Mouse (Mus musculus): ENCODE measurements around the gene Spta1. TPM values are rescaled to one million over a fixed set of nuclear protein-coding genes. Genes with fewer than 3 reads are reported as not detected.

The Spta1 gene
- polyA plus RNA-seq (2021; fragmentation: Nextera tagmentation), result not detected in 2 replicates
- long read RNA-seq, experiment 1, result 0 reads
- long read RNA-seq, experiment 2, result 0 reads

GRCm38 (mm10) chr1:174172605-174173004, at the start of gene Spta1:
TSS of gene Spta1 (plus strand) at chr1:174172776.

DNA sequence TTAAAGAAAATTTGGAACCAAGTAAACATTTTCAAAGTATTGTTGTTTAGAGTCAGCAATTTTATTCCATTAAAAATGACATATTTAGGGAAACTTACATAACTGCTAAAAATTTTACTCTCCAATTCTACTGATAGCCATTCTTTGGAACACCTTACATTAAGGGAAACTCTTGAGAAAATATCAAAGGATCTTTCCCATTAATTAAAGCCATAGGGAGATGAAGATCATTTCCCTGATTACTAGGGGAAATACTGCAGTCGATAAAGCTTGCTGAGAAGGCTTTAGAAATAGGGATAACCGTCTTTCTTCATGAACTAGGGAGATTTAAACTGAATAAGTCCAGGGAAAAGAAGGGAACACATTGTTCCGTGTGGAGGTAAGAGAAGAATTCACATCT, 41.4 kb upstream of the Spta1 start, which contains the start of gene Olfr424:
Gene Olfr424 (plus strand): TSS at position 301 of the 400 bp plus-strand sequence.

GRCm38 (mm10) chr1:174155333-174155732, 17.2 kb upstream of the Spta1 start, which contains the start of gene Olfr420:
TSS of gene Olfr420 (plus strand) at chr1:174155633.

DNA sequence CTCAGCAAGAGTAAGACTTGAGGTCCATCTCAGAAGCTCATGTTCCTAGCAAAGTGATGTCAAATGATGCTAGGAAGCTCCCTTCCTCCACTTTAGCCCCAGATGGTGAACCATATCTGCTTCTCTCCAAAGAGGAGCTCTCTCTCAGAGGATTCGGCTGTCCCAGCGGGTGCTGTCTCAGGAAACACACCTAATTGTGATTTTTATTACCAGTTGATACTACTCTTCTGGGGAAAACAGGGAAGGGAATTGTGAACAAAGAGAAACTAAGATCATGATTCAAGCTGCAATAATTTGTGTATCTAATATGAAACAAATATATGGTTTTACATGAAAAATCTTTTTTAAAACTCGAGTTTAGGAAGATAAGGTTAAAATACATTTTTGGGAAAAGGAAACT, 79.4 kb downstream of the Spta1 start, which contains the start of gene Olfr419:
Gene Olfr419 (minus strand): TSS at position 101 of the 400 bp plus-strand sequence.

Other genes with a start within 250 kb of the Spta1 start
- 1.7 and 1.8 TPM in 2 replicates for gene Mndal, start 230.3 kb upstream of the Spta1 start, polyA plus RNA-seq (2021; fragmentation: Nextera tagmentation)
- gene Ifi203, start 230.1 kb upstream of the Spta1 start, polyA plus RNA-seq (2021; fragmentation: Nextera tagmentation), result 0.74 and 0.90 TPM in 2 replicates
- 0.10 TPM in 1 of 2 replicates, not detected in the other for gene Ifi202b, start 190.0 kb upstream of the Spta1 start, polyA plus RNA-seq (2021; fragmentation: Nextera tagmentation)
- not detected in 2 replicates for gene Ifi205, start 141.0 kb upstream of the Spta1 start, polyA plus RNA-seq (2021; fragmentation: Nextera tagmentation)
- gene Olfr433, start 132.1 kb upstream of the Spta1 start, polyA plus RNA-seq (2021; fragmentation: Nextera tagmentation), result not detected in 2 replicates
- gene Olfr432, start 123.6 kb upstream of the Spta1 start, polyA plus RNA-seq (2021; fragmentation: Nextera tagmentation), result not detected in 2 replicates
- not detected in 2 replicates for gene Olfr430, start 106.2 kb upstream of the Spta1 start, polyA plus RNA-seq (2021; fragmentation: Nextera tagmentation)
- gene Olfr429, start 88.4 kb upstream of the Spta1 start, polyA plus RNA-seq (2021; fragmentation: Nextera tagmentation), result not detected in 2 replicates
- not detected in 2 replicates for gene Olfr427, start 75.9 kb upstream of the Spta1 start, polyA plus RNA-seq (2021; fragmentation: Nextera tagmentation)
- gene Olfr231, start 51.6 kb upstream of the Spta1 start, polyA plus RNA-seq (2021; fragmentation: Nextera tagmentation), result not detected in 2 replicates
- not detected in 2 replicates for gene Olfr424, start 41.3 kb upstream of the Spta1 start, polyA plus RNA-seq (2021; fragmentation: Nextera tagmentation)
- gene Olfr420, start 17.1 kb upstream of the Spta1 start, polyA plus RNA-seq (2021; fragmentation: Nextera tagmentation), result not detected in 2 replicates
- not detected in 2 replicates for gene Olfr419, start 79.3 kb downstream of the Spta1 start, polyA plus RNA-seq (2021; fragmentation: Nextera tagmentation)
- not detected in 2 replicates for gene Mptx1, start 157.7 kb downstream of the Spta1 start, polyA plus RNA-seq (2021; fragmentation: Nextera tagmentation)
- not detected in 2 replicates for gene Olfr417, start 192.3 kb downstream of the Spta1 start, polyA plus RNA-seq (2021; fragmentation: Nextera tagmentation)
- gene Olfr248, start 218.3 kb downstream of the Spta1 start, polyA plus RNA-seq (2021; fragmentation: Nextera tagmentation), result not detected in 2 replicates